Mouse (Mus musculus) A20 (cell line): Measurements from ENCODE around the gene Atp6v0d1.
A peak's percentile ranks its signal among the peaks of the same experiment; 100 is the strongest.

Source experiments
- DNase-seq: peaks from one replicate; pipeline ENCODE4 v3.0.0-alpha.2; 2011; ENCODE audit warnings: low read depth, low spot score

Gene Atp6v0d1

DNA sequence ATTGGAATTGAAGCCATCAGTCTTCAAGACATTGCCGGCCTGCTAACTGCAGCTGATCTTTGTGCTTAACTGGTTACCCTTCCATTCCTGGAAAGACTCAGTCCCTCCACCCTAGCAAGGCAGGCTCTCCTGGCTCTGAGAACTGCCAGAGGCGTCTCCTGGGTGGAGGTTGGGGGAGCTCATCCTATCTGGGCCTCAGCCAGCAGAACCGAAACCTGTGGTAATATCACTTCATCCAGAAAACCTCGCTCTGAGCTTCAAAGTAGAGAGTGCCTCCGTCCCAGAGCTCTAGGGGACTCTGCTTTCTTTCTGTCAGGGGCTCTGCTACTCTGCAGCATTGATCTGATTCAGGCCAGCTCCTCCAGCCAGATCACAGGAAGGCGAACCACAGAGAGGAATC is 58.9 kb downstream of the Atp6v0d1 start:
- no peak for DNase-seq

DNA sequence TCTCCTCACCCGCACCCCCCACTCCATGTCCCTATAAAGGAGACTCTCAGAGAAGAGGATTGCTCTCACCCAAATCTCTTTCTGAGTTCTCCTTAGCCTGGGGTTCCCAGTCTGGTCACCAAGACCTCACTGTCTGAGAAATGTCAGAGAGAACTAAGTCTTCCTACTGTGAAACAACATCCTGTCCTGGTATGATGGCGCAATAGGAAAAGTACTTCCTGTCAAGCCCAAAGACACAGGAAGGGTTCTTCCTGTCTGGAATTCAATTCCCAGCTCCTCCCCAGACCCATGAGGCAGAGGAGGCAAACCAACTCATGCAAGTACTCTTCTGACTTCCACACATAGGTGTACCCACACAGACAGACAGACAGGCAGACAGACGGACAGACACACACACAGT is 61.2 kb downstream of the Atp6v0d1 start:
- no peak for DNase-seq

DNA sequence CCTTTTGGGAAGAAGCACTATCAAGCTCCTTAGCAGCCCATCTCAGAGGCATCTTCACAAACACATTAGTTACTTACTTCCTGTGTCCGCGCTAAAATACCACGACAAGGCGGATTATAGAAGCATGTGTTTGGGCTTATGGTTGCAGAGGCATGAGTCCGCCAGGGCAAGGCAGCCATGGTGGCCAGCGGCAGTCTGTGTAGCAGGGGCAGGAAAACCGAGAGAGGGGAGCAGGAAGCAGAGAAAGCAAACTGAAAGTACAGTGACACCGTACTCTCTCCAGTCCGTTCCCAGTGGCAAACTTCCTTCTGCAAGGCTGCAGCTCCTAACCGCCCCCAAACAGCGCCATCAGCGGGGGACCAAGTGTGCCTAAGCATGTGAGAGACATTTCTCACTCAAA is 66.1 kb downstream of the Atp6v0d1 start:
- no peak for DNase-seq

DNA sequence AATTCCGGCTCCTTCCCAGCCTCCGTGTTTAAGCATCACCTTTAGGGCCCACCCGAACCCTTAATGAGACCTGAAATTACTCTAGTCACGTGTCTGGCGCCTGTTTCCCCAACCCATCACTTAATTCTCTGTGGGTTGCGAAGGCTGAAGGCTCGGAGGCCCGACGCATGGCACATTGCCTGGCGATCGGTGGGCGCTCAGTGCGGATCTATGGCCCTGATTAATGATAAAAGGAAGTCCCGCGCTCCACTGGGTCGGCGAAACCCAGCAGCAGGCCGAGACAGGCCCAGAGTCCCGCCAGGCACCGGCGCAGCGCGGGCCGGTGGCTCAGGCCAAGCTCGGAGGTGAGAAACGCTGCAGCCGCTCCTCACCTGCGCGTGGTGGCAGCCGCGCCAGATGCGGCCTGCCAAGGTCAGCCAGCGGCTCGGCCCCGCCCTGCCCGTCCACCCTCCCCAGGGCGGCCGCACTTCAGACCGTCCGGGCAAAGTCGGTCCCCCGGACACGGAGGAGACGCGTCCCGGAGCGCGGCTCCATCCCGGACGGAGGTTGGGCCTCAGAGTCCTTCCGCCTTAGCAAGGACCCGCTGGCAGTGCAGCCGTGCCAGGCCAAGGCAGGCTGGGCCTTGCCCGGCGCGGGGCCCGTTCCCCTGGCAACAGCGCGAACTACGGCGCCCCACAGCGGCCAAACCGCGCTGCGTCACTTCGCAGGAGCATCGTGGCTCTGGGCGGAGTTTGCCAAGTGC is 69.2 kb downstream of the Atp6v0d1 start, which contains the start of gene Zdhhc1:
Zdhhc1 (minus strand) TSS at position 464 of the 742 bp plus-strand sequence.
- DNase-seq: peak; percentile 90

DNA sequence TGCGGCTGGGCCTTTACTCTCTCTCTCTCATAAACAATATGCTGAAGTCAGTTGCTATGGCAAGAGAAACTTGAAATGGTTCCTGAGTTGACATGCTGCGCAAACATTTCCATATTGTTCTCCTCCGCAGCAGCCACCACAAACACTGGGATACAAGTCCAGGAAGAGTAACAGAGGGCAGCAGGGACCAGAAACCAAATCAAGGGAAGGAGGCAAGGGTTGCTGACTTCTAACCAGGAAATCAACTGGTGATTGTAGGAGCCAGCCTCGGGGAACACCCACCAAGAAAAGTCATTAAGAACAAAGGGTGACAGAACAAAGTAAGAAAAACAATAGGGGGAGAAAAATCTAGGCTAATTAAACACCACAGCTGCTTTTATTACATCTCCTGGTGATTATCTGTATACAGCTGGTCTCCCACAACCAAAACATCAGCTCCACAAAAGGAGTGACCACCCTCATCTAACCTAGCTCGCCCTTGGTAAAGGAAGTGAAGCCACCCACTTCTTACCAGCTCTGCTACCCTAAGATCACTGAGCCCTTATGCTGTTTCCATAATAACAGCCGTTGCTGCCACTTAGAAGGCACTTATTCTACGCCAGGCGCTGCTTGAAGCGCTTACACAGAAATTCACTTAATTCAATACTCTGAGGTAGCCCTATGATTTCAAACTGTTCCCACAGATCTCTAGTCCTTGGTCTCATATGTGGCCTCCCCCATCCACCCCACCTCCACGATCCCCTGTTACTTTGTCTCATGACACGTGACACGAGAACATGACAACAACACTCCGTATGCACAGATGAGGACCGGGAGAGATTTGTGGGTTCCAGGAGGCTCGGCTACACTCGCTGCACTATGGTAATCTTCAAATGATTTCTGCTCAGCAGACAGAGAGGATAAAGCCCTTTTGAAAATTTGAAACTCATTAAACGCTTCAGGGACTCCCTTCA is 70.2 kb downstream of the Atp6v0d1 start:
- no peak for DNase-seq

DNA sequence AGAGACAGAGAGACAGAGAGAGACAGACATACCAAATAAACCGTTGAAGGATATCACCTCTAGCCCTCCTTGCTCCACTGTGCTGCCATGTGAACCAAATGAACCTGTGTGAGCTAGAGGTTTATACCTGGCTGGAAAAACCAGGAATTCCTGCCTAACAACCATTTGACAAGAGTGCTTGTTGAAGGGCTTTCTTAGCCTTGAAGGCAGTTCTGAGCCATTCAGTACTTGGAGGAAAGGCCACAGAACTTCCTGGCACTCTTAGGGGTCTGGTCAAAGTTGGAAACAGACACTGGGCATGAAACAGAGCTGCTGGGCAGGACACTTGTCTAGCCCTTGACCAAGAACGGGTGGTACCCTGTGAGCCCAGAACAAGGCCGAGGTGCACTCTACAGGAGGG is 71.3 kb downstream of the Atp6v0d1 start:
- no peak for DNase-seq

DNA sequence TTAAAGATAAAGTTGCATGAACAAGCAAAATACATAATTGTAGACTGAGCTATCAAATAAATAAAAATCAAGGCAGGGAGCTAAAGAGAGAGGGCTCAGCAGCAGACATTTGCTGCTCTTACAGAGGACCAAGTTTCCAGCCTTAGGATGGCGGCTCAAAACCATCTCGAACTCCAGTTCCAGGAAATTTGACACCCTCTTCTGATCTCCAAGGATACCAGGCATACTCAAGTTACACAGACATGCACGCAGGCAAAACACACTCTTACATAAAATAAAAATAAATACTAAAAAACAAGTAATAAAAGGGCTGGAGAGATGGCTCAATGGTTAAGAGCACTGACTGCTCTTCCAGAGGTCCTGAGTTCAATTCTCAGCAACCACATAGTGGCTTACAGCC is 72.4 kb downstream of the Atp6v0d1 start:
- DNase-seq: no peak

DNA sequence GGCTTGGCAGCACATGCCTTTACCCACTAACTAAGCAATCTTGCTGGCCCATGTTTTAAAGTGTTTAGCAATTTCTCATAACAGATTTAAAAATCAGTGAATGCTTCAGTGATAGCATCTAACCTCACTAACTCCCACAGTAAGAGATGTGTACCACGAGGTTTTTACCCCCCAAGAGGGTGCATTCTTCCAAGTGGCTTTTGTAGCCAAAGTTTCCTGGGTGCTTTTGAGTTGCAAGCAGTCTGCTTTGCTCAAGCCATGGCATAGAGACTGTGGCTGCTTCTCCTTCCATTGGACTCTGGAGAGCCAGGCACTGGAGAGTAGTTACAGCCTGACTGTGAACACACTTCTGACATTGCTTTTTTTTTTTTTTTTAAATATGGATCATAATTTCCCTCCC is 76.6 kb downstream of the Atp6v0d1 start:
- no peak for DNase-seq

DNA sequence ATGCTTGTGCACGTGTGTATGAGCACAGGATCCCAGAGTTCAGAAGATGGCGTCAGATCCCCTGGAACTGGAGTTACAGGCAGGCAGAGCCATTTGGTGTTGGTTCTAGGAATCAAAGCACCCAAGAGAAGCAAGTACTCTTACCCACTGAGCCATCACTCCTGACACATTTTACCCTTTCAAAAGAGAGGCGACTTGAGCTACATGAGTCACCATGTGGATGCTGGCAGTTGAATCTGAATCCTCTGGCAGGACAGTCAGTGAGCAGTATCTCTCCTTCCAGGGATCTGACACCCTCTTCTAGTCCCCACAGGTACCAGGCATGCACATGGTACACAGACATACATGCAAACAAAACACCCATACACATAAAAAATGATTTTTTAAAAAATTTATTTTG is 77.8 kb downstream of the Atp6v0d1 start:
- DNase-seq: no peak

DNA sequence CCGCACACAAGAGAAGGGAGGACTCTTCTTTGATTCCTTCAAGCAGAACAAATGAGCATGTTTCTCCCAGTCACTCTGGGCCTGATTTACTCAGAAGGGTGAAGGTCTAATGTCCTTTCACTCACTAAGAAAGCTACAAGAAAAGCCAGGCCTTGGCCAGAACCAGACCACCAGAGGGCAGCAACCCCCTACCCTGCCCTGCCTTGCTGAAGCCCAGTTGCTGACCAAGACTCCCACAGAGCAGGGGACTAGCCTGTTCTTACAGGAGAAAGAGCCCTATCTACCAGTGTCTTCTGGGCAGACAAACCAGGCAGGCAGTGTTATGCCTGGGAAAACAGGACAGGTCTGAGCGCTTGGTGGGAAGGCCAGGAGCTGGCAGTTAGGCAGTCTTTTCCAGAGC is 81.5 kb downstream of the Atp6v0d1 start:
- DNase-seq: peak; percentile 48

DNA sequence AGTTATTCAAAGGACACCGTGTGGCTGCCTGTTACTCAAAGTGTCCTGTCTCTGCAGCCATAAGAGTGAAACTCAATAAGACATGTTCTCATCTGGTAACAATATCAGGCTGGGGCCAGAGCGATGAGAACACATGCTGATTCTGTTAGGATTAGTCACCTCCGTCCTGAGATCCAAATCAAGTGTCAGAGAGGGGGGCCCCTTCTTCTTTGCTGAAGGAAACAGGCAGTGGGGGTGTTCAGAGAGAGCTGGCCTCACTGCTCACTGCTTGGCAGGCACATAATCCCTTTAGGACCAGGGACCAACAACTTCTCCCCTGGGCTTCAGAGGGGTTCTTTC is 81.8 kb downstream of the Atp6v0d1 start:
- DNase-seq: no peak

DNA sequence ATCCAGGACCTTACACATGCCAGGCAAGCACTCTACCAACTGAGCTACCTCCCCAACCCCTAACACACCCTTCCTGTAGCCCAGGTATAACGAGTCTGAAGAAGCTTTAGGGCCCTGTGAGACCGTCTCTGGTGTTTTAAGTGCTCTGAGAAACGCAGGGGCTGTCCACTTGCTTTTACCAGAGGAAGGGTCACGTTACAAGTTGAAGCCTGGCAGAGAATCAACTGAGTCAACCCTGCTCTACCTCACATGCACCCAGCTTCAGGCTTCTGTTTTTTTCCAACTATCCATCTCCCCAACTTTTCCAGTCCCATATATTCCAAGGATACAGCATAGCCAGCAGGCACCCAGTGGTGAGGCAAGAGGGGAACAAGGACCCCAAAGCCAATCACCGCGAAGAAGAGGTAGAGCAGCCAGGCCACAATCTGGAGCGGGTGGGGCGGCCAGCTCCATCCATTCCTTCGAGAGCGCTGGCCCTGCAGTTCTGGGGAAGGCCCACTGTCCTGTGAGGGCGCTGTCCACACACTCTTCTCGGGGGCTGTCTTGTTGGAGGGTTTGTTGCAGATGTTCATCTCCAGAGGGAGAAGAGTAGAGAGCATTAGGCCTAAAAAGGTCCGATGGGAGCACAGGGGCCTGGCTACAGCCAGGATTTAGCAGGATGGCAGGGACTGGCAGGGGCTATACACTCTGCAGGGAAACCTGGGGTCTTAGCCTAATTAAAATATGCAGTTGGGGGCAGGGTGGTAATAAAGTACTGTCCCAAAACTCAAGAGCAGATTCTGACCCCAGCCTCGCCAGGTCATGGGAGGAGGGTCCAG is 82.4 kb downstream of the Atp6v0d1 start:
- DNase-seq: no peak

DNA sequence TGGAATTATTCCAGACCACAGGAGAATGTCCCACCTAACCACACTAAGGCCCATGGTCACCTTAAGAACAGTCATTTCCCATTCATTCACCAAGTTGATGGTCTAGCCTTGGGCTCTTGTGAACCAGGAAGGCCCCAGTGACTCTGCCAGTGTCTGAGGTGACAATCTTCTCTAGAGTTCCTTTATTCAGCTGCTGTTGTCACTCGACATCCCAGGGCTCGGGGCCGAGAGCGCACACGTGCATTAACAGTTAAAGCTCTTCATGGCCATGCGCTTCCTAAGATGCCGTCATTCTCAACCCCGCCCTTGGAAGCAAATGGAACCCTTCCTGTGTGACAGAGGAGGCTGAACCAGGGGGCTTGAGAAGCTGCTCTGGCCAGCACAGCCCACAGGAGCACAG is 83.7 kb downstream of the Atp6v0d1 start:
- no peak for DNase-seq

DNA sequence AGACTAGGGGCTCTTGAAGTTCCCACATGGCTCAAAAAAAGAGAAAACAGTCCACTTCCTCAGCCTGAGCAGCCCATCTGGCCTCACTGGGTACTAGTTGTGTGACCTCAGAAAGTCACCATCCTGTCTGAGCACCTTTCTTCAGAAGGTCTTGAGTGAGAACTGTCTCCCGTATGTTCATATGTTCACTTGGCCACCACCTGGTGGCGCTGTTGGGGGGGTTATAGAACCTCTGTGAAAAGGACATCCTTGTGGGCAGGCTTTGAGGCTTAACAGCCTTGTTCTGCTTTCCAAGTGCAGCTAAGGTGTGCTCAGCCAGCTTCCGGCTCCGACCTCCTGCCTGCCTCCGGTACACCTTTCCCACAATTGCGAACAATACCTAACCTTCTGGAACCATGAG is 84.4 kb downstream of the Atp6v0d1 start:
- peak; percentile 79 for DNase-seq

DNA sequence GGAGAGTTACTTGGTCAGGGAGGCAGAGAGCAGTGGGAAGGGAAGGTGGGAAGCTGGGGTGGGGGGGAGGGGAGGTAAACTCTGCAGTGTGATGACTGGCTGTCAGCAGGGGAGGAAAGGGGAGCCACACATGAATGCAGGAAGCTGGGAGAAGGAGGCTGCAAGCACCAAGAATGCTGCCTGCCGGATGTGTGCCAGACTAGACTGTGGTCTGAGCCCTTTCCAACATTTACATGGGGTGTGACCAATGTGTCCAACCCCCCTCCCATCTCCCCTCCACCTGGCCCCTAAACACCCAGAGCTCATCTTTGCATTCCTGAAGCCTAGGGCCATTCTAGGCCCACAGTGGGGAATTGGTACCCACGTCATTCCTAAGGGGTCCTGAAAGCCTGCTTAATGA is 84.8 kb downstream of the Atp6v0d1 start:
- no peak for DNase-seq

DNA sequence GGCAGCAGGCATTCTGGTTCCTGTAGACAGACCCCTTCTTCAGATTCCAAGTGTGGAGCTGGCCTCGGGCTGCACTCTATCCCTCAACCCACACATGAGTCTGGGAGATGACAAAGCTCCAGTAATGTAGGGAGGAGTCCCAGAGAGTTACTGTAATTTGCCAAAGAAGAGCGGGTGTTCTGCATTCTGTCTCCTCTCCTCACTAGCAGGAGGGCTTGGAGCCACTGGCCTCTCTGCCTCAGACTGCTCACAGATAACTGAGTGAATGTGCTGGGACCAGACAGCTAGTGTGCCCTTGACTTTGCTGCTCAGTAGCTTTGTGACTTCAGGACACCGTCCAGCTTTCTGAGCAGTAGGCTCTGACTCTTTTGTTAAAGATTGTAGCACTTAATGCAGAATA is 88.1 kb downstream of the Atp6v0d1 start:
- no peak for DNase-seq

DNA sequence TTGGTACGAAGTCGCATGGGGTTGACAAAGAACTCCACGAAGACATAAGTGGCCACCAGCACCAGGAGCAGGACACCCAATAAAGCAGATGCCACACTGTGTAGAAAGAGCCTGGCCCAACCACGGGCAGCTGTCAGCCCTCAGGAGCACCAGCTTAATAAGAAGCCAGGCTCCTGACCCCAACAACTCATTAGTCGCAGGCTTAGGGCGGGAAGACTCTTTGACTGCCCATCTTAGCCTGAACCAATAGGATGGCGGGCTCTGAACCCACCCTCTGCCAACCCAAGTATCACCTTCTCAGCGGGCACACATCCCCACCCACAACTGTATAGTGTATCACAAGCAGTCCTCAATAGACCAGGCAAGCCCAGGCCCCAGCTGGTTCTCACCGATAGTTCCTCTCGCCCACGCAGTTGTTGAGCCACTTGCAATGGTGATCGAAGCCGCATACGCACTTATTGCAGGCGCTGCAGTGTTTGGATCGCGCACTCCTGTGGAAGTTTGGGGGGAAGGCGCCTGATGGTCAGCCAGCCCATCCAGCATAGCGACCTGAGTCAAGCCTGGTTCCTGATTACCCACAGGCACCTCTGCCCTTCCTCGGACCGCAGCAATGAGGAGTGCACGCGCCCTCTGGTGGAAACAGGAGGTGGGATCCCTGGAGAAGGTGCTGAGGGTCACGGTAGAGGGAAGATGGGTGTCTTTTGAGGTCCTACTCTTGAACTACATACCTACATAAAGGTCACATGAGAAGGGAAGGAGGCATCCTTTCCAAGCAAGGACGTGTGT is 89.0 kb downstream of the Atp6v0d1 start:
- peak; percentile 49 for DNase-seq

DNA sequence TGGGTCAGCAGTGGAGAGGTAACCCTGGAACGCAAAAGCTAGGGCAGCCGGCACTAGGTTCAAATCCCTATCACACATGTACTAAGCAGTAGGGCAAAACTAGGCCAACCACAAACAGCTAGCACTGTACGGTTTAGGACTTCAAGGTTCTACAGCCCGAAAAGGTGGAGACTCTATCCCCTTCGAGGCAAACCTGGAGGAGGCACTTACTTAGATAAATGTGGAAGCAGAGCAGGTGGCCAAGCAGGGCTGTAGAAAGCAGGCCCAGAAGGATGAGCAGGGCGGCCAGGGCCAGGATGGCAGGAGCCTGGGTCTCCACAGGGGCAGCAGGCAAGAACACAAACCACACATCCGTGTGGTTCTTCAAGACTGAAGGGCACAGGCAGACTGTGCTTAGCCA is 89.7 kb downstream of the Atp6v0d1 start:
- no peak for DNase-seq

DNA sequence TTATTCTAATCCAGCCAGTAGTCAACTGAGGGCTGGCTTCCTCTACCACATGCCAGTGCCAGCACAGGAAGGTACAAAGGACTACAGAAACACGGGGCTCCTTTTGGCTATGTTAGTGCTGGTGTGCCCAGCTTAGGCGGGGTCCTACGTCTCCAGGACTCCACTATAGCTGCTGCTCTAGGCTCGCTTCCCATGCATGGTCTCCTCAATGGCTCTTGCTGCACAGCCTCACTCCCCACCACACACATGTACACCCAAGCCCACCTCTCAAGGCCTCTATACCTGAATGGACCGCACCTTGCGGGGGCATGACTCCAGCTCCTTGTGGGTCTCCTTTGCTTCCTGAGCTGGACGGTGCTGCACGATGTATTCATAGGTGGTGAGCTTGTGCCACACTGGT is 90.1 kb downstream of the Atp6v0d1 start:
- DNase-seq: no peak

DNA sequence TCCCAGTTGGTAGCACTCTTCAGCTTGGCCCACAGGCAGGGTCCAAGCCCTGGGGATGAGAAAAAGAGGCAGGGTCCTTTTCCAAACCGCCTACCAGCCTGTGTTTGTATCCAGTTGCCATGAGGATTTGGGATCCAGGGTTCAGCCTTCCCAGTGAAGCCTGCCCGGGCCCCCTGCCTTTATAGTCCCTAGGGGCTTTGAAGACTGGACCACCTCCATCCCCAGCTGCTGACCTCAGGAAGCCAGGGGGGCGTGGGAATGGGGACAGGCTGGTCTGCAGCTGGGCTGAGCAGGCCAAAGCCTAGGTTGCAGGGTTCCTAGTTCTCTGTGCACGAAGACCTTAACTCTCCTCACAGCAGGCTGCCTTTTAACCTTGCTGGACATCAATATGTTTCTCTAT is 90.6 kb downstream of the Atp6v0d1 start:
- no peak for DNase-seq

DNA sequence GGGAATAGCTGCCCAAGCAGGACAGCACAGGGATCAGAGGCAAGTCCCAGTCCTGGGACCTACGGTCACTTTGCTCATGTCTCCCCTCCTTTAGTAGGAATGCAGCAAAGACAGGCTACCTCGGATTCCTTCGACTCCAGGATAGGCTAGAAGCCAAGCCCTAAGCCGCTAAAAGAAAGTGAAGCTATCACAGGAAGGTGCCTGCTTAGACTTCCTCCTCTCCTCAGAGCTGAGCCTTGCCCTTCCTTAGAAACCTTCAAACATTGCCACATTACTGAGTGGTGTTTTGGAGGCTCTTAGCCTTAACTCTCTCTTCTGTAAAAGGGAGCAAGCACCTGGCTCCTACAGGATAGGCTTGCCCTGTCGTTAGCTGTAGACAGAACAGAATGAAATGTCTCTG is 91.2 kb downstream of the Atp6v0d1 start:
- DNase-seq: no peak
